Mouse (Mus musculus): ENCODE data around the gene Acadsb. TPM values are rescaled to one million over a fixed set of nuclear protein-coding genes. Genes with fewer than 3 reads are reported as not detected.

Gene Acadsb
- total RNA-seq, 2 experiments from 2014 or later: 75.5 to 78.6 TPM

DNA sequence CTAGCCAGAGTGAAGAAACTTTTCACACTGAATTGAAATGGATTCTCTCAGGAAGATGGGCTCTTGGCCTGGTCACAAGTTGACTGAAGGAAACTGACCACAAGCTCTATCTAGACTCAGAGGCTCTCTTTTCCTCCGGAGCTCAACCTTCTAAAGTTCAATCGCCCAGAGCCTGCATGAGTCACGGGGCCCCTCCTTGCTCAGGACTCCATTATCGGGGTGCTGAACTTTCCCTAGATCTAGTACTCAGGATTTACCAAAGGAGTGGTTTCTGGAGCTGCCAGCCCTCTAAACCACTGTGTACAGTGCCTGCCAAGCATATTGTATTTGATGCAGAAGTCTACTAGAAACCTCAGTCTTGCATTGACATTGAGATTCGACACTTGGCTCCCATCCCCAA is 46.3 kb downstream of the Acadsb start:
- no peak for DNase-seq (ENCODE audit: extremely low spot score in 1 of 2, low spot score in 1 of 2)

GRCm38 (mm10) chr7:131465117-131465601 is 54.8 kb downstream of the Acadsb start:
- no peak for DNase-seq (ENCODE audit: extremely low spot score in 1 of 2, low spot score in 1 of 2)

DNA sequence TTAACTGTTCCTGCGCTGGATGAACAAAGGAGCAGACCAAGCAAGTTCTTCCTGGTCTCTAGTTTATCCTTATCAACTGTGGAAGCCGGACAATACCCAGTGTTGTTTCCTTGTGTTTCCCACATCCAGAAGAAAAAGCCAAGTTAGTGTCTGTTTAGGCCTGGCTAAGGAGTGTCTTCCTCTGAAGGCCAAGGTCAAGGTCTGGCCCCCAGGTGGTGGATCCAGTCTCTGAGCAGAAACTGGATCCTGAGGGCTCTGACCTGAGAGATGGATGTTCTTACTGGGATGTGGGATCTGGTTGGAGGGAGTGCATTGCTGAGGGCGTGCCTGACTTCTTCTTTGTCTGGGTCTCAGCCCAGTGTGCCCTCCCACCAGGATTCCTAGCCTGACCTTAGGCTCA is 55.3 kb downstream of the Acadsb start:
- DNase-seq (ENCODE audit: extremely low spot score in 1 of 2, low spot score in 1 of 2): no peak

DNA sequence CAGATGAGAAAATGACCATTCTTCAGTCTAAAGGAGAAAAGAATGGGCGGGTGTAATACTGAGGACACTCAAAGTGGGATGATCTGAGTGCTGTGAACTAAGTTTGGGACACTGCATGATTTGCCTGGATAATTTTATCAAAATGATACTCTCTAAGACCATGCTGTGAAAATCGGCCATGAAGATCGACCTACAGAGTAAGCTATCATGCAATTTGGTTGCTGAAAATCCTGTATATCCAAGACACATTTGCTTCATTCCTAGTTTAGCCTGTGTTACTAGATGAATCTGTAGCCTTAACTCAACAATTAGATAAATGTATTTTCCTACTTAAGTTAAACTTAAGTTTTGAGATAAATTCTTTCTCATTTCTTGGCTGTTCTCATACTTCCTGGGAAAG is 56.9 kb downstream of the Acadsb start:
- DNase-seq (ENCODE audit: extremely low spot score in 1 of 2, low spot score in 1 of 2): no peak

GRCm38 (mm10) chr7:131469506-131469905 is 59.1 kb downstream of the Acadsb start:
- DNase-seq (ENCODE audit: extremely low spot score in 1 of 2, low spot score in 1 of 2): no peak

DNA sequence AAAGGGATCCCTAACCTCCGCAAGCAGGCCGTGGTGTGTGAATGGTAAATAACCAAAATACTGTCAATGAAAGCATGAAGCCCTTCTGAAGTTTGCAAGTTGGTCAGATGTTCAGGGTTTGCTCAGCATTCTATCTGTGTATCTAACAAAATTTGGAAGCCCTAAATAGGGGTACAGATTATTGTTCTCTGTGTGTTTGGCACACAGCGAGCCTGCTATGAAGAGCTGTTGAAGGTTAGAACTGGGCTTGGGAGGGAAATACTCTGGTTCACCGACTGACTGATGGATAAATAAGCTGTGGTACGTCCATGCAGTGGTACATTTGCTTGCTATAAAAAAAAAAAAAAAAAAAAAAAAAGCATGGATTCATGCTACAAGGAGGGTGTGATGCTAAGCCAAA is 61.1 kb downstream of the Acadsb start:
- DNase-seq (ENCODE audit: extremely low spot score in 1 of 2, low spot score in 1 of 2): no peak

- no peak for DNase-seq (ENCODE audit: extremely low spot score in 1 of 2, low spot score in 1 of 2)
Observed at GRCm38 (mm10) chr7:131477140-131477539, 66.7 kb downstream of the Acadsb start.

DNA sequence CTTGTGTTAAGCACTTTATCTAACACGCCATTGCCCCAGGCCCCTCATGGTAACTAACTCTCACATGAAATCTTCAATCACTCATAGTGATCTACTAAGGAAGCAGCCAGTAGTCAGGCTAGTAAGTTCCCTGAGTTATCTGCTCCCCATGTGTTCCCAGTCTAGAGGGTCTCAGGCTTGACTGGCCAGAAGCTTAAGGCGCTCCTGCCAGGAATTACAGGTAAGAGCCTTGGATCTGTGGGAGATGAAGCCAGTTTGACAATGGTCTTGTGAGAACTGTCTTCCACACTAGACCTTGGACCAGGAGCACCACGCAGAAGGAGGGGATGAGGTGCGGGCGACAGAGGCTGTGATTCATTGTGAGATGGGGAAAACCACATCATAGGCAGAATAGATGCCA is 68.0 kb downstream of the Acadsb start:
- DNase-seq (ENCODE audit: extremely low spot score in 1 of 2, low spot score in 1 of 2): no peak

Other genes with a start within 250 kb of the Acadsb start
- gene 5430419D17Rik, start 236.2 kb upstream of the Acadsb start, total RNA-seq (2021): not detected
- gene Cuzd1, start 88.3 kb upstream of the Acadsb start, total RNA-seq (2021): not detected
- gene Fam24b, start 81.1 kb upstream of the Acadsb start, total RNA-seq (2021): not detected
- not detected for gene Fam24a, start 76.7 kb upstream of the Acadsb start, total RNA-seq (2021)
- 10 to 100 TPM; 31.4 to 32.1 TPM for gene 2310057M21Rik, start 47.8 kb upstream of the Acadsb start, total RNA-seq (2021)
- gene Pstk, start 39.5 kb upstream of the Acadsb start, total RNA-seq (2021): 10 to 100 TPM; 47.9 to 57.1 TPM
- gene Ikzf5, start 80 bp upstream of the Acadsb start, total RNA-seq (2021): 10 to 100 TPM; 47.5 to 51.2 TPM
- not detected for gene Hmx3, start 132.3 kb downstream of the Acadsb start, total RNA-seq (2021)
- gene Hmx2, start 138.2 kb downstream of the Acadsb start, total RNA-seq (2021): not detected
- 10 to 100 TPM; 56.3 to 57.6 TPM for gene Bub3, start 149.6 kb downstream of the Acadsb start, total RNA-seq (2021)